Mouse (Mus musculus): Measurements from ENCODE around the gene Ugcg.
A peak's percentile ranks its signal among the peaks of the same experiment; 100 is the strongest.
"Not testable (repeated sequence)": the region's sequence is repeated elsewhere in the genome, so short reads cannot be mapped to it uniquely, and the experiment has no call there.

The Ugcg gene

DNA sequence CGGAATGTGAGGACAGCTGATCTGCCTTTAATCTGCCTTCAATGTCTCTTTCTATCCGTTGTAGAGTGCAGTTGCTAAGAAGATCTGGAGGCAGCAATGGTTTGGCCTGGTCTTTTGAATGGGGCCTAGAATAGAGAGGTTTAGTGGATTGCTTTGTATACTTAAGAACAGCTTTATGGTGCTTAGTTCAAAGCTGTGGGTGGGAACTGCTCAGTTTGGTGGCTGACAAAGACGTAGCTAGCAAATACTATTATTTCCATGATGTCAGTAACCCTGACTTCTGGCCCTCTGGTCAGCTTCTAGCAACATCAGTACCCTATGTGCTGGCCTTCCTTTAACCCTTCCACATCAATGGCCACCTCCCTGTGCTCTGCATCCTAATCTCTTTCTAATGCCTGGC is 68.8 kb downstream of the Ugcg start:
- DNase-seq (ENCODE audit: low spot score in 2 of 2): no peak

DNA sequence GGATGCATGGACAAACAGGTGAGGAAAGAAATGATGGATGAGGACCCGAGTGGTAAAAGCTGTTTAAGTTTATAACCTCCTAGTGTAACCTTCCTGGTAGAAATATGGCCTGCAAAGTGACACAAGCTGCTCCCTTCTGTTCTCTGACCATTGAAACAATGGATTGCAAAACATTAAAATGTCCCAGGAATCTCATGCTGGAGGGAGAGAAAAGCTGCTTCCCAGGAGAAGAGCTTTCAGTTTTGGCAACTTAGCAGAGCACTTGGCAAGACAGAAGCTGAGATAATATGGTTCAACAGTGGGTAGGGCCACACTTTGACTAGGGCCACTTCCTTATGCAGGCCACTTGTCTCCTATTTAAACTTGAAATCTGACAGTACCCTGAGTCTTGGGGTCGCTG is 69.7 kb downstream of the Ugcg start:
- no peak for DNase-seq (ENCODE audit: low spot score in 2 of 2)

DNA sequence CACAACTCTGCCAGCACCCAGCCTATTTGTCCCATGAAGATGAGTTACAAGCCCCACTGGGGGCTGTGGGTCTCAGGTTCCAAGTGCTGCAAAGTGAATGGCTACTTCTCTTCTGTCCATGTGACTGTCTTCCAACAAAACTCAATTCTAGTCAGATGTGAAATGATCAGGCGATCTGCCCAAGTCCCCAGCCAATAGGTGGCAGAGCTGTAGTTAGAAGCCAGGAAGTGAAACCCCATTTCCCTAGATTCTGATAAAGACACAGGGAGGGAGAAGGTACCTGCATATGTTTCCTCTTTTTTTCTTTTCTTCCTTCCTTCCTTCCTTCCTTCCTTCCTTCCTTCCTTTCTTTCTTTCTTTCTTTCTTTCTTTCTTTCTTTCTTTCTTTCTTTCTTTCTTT is 70.7 kb downstream of the Ugcg start:
- no peak for DNase-seq (ENCODE audit: low spot score in 2 of 2)

DNA sequence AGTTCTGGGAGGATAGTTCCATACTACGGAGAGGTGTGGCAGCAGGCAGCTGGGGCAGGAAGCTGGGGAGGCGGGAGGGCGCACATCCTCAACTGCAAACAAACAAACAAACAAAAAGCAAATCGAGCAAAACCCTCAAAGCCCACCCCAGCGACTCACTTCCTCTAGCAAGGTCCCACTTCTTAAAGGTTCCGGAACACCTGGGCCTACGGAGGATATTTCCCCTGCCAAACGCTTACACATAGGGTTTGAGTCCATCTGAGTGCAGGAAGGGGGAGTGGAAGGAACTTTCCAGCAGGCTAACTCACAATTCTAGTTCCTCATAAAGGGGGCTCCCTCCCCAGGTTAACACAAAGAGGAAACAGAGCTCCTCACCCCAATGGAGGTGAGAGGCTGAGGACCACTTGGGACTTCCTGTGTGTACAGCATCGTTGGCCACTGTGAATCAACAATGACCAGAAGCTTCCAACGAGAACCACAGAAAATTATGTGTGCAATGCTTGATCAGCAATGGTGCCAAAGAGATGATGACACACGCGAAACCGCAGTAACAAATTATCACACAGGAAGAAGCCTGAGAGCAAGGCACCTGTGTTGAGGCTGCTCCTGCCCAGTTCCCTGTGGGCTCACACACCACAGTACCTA is 71.9 kb downstream of the Ugcg start:
- DNase-seq (ENCODE audit: low spot score in 2 of 2): peak in 1 of 2 experiments; percentile 39

DNA sequence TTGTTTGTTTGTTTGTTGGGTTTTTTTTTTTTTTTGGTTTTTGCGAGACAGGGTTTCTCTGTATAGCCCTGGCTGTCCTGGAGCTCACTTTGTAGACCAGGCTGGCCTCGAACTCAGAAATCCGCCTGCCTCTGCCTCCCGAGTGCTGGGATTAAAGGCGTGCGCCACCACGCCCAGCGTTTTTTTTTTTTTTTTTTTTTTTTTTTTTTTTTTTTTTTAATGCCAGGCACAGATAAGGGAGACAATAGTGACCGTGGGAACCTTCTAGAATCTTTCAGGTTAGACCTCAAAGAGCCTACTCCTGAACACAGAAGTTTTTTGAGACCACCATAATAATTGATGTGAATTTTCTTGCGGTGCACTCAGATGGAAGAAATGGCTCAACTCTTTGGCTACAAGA is 72.5 kb downstream of the Ugcg start:
- not testable (repeated sequence) for DNase-seq (ENCODE audit: low spot score in 2 of 2)

DNA sequence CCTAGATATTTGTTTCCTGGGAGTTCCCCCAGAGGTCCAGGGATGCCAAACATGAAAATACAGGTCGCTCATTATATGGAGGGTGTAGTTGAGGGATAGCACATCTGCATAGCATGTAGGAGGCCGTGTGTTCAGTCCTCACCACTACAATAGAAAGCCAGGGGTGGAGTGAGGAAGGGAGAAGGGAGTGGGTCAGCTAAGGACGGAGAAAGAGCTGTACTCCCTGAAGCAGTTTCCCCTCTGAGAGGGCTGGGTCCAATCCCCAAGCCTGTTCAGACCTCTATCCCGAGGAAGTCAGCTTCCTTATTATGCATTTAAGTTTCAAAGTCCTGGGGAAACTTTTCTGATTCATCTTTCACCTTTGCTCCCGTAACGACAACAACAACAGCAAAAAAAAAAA is 73.1 kb downstream of the Ugcg start:
- no peak for DNase-seq (ENCODE audit: low spot score in 2 of 2)

DNA sequence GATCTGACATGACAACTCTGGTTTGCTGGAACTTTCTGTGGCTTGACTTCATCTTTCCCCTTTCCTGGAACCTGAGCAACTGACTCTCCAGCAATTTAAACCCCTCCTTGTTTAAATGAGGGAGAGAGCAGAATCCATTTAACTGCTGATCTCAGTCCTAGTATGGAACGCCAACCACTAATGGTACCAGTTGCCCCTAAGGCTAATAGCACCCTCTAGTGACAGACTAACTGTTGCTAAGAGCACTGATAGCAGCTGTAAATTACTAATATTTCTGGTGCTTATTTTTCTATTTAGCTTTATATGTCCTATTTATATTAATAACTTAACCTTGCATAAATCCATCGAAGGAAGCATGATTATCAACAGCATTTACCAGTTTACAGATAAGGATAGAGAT is 74.4 kb downstream of the Ugcg start:
- DNase-seq (ENCODE audit: low spot score in 2 of 2): no peak

DNA sequence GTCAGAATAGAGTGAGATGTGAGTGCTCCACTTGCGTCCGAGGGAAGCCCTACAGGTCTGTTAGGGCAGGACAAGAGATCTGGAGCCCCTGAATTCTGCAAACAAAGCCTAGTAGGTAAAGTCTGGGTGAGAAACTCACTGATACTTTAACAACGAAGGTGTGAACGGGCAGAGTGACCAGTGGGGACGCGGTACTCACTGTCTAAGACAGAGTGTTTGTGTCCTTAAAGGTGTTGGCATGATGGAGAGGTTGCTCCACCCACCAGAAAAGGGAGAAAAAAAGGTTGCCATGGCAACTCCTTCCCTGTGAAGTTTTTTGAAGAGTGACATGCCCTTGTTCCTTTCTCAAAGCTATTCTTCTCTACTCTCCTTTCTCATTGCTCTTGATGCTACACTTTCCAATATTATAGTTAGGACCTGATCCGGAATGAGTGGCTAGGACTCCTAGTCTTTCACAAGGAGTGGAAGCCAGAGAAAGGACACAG is 75.6 kb downstream of the Ugcg start:
- DNase-seq (ENCODE audit: low spot score in 2 of 2): no peak

DNA sequence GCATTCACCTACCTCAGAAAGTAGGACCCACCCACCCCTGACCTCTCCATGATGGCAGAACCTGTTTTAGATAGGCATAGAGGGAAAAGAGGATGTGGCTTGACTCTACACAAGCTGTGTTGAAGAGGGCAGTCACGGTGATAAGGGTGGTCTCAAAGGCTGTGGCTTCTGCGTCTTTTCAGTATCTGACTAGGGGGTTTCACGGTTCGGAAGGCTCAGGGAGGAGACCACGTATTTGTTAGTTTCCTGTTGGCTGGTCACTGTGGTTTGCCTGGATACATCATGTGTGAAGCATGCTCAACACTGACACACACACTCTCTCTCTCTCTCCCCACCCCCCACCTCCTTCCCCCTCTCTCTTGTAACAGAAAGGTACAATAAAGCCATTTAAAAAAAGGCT is 76.1 kb downstream of the Ugcg start:
- no peak for DNase-seq (ENCODE audit: low spot score in 2 of 2)

DNA sequence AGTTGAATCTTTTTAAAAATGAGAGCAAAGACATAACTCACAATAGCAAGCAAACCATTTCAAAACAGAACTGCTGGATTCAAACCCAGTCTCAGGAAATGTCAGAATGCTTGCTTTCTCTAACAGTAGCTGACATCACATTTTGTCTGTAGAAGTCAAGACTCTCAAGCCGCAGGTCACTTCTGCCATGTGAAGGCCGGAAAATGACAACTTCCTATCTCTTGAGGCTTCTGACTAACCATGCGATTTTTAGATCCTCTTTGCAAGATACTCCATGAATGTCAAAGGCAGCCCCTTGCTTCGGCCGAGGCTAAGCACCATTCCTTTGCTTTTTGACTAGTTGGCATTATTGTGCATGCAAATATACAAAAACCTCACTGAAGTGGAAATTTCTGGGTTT is 76.6 kb downstream of the Ugcg start:
- no peak for DNase-seq (ENCODE audit: low spot score in 2 of 2)
